Mouse (Mus musculus) heart, postnatal 36 days (tissue): ENCODE measurements around the gene Tekt2. TPM values are rescaled to one million over a fixed set of nuclear protein-coding genes. Genes with fewer than 3 reads are reported as not detected.

Experiments used
- DNase-seq, 2 experiments: peaks; one replicate each; pipeline ENCODE4 v3.0.0; 2021 to 2022
- intact Hi-C: fragments of 180-260 bp; cut with DNase I; formaldehyde crosslinking; loops from one replicate; pipeline ENCODE4 v1.15.1; 2025
- total RNA-seq, 2 experiments: library from RNA; stranded (reverse); gene quantifications; 2 replicates each; pipeline ENCODE4 v1.2.3; 2021

Gene Tekt2
- total RNA-seq, 2 experiments from 2014 or later: 0.44 to 0.84 TPM

DNA sequence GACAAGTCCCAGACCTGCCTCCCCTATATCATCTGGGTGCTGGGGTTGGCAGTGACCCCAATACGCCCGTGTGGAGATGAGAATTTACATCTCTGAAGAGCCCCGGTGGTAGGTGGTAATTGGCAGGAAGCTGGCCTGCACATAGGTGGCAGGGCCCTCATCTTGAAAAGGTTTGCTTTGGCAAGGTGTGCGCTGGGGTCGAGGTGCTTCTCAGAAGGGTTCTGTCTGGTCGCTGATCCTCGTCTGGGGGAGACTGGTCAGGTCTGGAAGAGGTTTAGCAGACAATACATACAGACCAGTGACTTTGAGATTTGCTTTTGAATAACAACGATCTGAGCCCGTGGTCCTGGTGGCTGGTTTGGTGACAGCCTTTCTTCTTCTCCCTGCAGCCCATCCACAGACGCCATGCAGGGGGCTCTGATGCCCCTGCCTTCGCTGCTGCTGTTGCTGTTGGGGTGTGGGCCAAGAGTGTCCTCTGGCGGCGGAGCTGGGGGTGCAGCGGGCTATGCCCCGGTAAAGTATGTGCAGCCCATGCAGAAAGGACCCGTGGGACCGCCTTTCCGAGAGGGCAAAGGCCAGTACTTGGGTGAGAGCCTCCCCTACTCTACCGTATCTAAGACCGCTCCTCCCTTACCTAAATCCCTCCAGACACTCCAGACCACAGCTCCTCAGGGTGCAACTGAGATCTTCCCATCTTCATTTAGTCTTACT lies 16.1 kb downstream of the Tekt2 start:
- DNase-seq: peak in 1 of 2 experiments; percentile 35

DNA sequence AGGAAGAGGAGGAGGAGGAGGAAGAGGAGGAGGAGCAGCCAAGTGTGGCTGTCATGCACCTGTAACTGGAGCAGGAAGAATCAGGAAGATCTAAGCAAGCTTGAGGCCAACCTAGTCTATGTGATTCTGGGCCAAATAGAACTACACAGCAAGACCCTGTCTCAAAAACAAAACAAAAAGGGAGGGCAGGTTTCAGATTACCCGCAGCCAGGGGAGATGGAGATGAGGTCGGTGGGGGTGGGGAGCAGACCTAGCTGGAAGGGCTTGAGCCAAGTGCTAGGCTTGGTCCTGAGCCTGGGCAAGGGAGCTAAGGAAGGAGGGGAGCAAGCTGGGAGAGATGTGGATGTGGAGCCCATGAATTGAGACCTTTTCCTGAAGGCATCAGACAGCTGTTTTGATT lies 18.7 kb downstream of the Tekt2 start:
- DNase-seq: no peak
- intact Hi-C loops: loop anchor here (5.0 kb wide), 1 partner anchor 45 kb away; the partner anchor contains the start of gene Trappc3

More for the DNA sequence above, 16.1 kb downstream of the Tekt2 start:
- intact Hi-C loops: loop anchor here (1.0 to 5.0 kb wide), 4 partner anchors 31 to 127 kb away; partner anchors contain the start of gene Trappc3

- DNase-seq: no peak
- intact Hi-C loops: loop anchor here (5.0 kb wide), 1 partner anchor 44 kb away; the partner anchor contains the start of gene Trappc3
Observed at GRCm38 (mm10) chr4:126306058-126306457, 19.4 kb downstream of the Tekt2 start.

- intact Hi-C loops: loop anchor here (2.0 to 5.0 kb wide), 2 partner anchors 19 to 43 kb away; partner anchors contain the start of genes Col8a2 and Trappc3
- no peak for DNase-seq
Observed at GRCm38 (mm10) chr4:126305428-126305827, 20.1 kb downstream of the Tekt2 start.

- DNase-seq: no peak
- intact Hi-C loops: loop anchor here (2.0 kb wide), 1 partner anchor 17 kb away; the partner anchor contains the start of gene Col8a2
Observed at GRCm38 (mm10) chr4:126303877-126304276, 21.6 kb downstream of the Tekt2 start.

DNA sequence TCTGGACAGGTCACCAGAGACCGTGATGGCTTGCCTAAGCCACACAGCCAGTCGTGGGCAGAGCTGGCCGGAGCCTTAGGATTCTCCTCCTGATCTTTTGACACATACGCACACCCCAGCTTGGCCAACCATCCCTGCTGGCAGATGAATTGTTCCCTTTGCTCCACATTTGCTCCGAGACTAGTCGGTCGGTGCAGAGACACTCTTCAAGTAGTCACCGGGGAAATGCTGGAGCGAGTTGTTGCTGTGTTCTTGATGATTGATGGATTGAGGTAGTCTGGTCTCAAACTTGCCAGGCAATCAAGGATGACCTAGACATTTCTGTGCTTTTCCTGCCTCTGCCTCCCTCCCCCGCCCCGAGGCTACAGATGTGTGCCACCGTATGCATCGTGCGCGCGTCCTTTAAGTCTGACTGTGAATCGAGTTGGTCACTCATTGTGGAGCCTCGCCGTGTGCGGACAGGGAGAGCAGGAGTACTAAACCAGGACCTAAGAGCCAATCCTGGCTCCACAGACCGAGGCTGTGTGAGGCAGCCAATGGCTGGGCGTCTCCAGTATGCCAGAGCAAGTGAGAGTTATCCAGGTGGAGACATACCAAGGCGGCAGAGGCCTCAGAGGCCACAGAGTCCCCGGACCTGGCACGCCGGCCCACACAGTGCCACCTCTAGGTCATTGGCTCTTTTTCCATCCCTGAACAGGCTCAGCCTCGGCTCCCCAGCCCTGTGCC lies 23.7 kb downstream of the Tekt2 start:
- intact Hi-C loops: no loop called here
- no peak for DNase-seq

DNA sequence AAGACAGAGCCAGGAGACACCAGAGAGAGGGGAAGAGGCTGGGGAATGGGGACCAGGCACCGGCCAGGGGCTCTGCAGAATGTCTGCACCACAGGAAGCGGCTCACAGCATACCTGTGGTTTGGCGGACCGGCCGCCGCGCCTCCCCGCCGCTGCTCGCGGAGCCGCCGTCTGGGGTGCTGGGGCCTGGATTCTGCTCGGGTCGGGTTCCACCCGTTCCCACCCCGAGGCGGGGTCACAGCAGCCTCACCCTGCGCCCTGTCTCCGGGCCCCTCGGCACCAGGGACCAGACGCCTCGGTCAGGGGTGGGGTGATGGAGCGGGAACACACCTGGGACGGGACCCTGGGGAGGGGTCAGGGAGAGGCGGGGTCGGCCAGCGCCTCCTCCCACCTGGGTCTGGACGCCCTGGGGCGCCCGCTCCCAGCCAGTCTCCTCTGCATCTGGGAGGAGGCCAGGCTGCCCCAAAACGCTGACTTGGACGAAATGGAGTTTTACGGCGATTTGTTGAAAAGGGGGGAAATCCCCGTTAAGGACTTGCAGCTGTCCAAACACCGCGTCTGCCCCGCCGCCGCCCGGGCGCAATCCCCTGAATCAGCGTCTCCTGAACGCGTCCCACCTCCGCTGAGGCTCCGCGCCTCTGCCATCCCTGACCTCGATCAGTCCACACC lies 24.4 kb downstream of the Tekt2 start:
- DNase-seq: no peak
- intact Hi-C loops: no loop called here

DNA sequence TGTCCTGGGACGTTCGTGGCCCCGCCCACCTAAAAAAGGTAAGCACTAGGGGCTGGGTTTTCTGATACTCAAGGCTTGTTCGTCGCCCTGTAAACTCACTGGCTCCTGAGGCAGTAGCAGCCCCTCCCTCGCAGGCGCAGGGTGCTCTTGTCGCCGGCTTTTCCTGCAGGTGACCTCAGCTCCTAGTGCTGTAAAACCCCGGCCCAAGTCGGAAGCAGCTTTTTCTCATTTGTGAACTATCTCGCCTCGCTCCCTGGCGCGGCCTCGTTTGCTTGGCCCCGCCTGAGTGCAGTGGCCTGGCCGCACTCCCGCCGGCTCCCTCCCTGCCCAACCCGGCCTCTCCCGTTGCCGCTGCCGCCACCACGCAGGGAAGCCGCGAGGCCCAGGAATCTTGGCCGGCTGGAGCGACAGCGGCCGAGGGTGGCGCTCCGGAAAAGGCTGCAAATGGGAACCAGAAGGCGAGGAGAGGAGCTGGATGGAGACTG lies 28.8 kb downstream of the Tekt2 start:
- DNase-seq: peak; percentile 76 to 78
- intact Hi-C loops: no loop called here

GRCm38 (mm10) chr4:126295937-126296336 lies 29.6 kb downstream of the Tekt2 start:
- intact Hi-C loops: no loop called here
- no peak for DNase-seq

GRCm38 (mm10) chr4:126295152-126295551 lies 30.3 kb downstream of the Tekt2 start:
- DNase-seq: no peak
- intact Hi-C loops: no loop called here

GRCm38 (mm10) chr4:126291196-126291595 lies 34.3 kb downstream of the Tekt2 start:
- intact Hi-C loops: no loop called here
- DNase-seq: no peak

- intact Hi-C loops: no loop called here
- no peak for DNase-seq
Observed at GRCm38 (mm10) chr4:126290314-126290713, 35.2 kb downstream of the Tekt2 start.

- DNase-seq: no peak
- intact Hi-C loops: no loop called here
Observed at GRCm38 (mm10) chr4:126288085-126288666, 37.3 kb downstream of the Tekt2 start.

DNA sequence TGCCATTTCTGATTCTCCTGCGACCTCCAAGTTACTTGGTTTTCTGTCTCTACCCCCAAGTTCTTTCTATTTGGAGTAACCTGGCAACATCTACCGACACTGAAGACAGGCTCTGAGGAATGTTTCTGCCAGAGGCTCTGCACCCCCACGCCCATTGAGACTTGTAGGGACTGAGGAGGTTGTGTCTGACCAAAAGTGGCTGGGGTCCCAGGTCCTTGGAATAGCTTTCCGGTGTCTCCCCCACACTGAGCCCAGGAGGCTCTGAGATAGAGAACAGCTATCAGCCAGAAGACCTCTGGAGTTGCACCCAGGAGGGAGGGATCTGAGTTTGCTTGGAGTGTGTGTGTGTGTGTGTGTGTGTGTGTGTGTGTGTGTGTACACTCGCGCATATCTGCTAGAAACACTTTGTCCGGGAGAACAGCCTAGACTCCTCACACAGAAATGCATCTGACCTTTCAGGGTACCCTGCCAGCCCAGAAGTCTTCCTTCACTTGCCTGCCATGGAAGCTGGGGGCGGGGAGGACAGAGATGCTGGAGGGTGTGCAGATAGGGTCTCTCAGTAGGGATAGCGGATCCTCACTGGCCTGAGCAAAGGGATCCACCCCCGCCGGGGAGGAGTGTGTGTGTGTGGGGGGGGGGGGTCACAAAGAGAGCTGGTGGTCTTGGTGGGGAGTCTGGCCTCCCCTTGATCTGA lies 38.0 kb downstream of the Tekt2 start:
- intact Hi-C loops: loop anchor here (2.0 kb wide), 1 partner anchor 17 kb away; no protein-coding TSS in a partner anchor

GRCm38 (mm10) chr4:126286492-126286891 lies 39.0 kb downstream of the Tekt2 start, which contains the start of gene Col8a2:
Gene Col8a2, plus strand, starts transcription at chr4:126286793.
- peak in 1 of 2 experiments; percentile 34 for DNase-seq
- intact Hi-C loops: loop anchor here (2.0 kb wide), 1 partner anchor 18 kb away; no protein-coding TSS in a partner anchor

More for the DNA sequence above, 38.0 kb downstream of the Tekt2 start:
- DNase-seq: no peak

DNA sequence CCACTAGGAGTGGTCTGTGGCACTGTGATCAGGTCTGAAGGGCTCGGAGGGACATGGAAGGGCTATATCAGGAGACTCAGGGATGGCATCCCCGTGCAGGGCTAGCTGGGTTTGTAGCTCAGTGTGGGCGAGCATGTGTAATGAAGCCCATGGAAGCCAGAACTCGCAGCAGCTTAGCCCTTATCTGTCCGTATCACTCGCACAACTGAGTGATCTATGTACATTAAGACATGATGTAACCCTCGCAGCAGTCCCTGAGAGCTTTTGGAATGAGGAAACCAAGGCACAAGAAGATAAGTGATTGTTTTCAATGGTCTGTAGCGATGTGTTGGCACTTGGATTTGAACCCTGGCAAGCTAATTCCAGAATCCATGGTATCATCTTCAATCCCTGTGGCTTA lies 41.9 kb downstream of the Tekt2 start:
- no peak for DNase-seq
- intact Hi-C loops: no loop called here

GRCm38 (mm10) chr4:126281706-126282105 lies 43.8 kb downstream of the Tekt2 start:
- intact Hi-C loops: no loop called here

DNA sequence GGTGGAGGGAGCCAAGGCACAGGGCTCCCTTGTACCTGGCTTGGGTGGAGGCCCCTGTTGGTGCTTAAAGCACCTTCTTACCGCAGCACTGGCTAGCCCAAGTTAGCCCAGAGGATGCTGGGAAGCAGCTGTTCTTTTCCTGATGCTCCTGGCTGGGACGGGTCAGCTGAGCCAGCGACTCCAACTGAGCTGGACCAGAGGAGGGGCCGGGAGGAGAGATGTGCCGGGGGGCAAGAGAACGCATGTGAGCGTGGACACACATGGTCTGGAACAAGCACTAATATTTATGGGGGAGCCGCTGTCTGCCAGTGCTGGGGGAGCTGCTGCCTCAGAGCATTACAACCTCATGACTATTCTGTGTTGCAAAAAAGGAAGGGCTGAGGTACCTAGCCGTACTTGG lies 46.5 kb downstream of the Tekt2 start:
- no peak for DNase-seq
- intact Hi-C loops: loop anchor here (1.0 kb wide), 1 partner anchor 30 kb away; no protein-coding TSS in a partner anchor

More at GRCm38 (mm10) chr4:126281706-126282105, 43.8 kb downstream of the Tekt2 start:
- no peak for DNase-seq

DNA sequence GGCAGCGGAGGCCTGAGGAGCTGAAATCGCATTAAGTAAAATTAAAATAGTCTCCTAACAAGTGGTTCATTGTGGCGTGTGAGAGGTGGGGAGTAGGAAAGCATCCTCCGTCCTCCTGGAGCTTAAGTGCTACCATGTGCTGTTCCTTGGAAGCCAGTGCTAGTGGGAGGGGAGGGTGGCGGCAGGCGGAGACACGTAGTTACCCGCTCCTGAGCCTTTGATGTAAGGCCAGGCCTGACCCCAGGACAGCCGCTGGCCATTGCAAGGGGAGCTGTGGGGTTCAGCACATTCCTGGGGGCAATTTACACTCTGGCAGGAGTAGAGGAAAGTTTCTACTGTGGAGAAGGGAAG lies 46.9 kb downstream of the Tekt2 start:
- no peak for DNase-seq
- intact Hi-C loops: loop anchor here (1.0 kb wide), 1 partner anchor 31 kb away; no protein-coding TSS in a partner anchor
